Mouse (Mus musculus) kidney, postnatal 10 days (tissue): Measurements from ENCODE around the gene Ubald2.
"Not testable (repeated sequence)": the region's sequence is repeated elsewhere in the genome, so short reads cannot be mapped to it uniquely, and the experiment has no call there.

Experiments used
- DNase-seq: peaks from one replicate; pipeline ENCODE4 v3.0.0; 2021; ENCODE audit warnings: mixed read lengths

Gene Ubald2

DNA sequence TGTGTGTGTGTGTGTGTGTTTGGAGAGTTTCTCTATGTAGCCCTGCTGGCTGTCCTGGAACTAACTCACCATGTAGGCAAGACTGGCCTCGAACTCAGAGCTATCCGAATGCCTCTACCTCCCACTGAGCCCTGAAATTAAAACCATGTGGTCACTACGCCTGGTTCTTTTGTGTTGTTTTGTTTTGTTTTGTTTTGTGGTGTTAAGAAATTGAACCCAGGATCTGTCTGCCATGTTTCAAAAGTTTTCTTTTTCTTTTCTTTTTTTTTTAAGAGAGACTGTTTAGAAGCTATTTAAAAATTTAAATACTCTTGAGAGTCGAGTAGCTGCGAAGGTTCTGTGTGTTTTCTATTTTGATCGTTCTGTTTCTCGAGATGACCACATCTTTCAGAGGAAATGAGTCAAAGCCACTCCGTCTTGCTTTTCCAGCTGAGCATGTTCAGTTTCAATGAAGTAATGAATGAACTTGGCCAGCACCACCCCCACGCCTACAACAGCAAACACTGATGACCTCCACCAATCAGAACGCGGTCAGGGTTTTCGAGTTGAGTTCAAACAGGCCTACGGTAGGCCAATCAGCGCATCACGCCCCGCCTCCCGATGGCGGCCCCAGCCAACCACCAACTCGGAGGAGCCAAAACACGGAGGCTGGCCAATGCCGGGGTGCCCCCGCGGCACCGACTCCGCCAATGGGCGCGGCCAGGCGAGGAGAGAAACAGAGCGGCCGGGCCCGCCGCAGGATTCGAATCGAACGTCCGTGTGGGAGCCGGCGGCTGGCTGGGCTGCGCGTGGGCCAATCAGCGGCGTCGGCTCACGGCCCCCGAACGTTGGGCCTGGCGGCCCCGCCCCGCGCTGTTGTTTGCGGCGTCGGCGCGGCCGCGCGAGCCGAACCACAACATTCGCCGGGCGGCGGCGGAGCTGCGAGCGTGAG is at the start of gene Ubald2:
Ubald2 (plus strand) TSS at position 739 of the 931 bp plus-strand sequence.
- peak; percentile 99 for DNase-seq

DNA sequence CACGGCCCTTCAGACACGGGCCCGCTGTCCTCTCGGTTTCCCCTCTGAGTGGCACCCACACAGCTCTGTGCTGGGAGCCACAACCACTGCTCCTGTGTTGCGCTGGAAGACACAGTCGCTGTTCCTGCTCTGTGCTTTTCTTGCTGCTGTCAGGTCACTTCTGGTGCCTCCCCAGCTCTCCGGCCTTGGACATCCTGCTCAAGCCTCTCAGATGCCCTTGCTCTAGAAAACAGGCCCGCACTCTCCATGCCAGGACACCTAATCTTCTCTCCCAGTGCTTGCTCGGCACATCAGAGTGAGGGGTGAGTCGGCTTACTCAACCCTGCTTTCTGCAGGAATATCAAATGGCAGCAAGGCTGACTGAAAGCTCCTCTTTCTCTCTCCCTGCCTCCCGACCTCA is 49.7 kb upstream of the Ubald2 start:
- DNase-seq, result no peak

DNA sequence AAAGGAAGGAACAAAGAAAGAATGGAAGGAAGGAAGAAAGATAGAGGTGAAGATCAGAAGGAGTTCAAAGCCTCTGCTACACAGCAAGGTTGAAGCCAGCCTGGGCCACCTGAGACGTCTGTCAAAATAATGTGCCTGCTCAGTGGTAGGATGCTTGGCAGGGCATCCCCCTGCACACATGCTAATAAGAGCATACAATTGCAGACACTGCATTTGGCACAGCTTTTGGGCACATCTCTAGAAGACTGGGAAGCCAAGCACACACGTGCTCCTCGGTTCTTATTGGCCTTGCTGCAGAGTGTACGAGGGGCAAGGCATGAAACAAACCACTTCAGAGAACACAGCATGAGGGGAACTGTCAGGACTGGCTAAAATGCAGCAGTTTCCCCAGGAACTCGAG is 47.9 kb upstream of the Ubald2 start:
- no peak for DNase-seq

DNA sequence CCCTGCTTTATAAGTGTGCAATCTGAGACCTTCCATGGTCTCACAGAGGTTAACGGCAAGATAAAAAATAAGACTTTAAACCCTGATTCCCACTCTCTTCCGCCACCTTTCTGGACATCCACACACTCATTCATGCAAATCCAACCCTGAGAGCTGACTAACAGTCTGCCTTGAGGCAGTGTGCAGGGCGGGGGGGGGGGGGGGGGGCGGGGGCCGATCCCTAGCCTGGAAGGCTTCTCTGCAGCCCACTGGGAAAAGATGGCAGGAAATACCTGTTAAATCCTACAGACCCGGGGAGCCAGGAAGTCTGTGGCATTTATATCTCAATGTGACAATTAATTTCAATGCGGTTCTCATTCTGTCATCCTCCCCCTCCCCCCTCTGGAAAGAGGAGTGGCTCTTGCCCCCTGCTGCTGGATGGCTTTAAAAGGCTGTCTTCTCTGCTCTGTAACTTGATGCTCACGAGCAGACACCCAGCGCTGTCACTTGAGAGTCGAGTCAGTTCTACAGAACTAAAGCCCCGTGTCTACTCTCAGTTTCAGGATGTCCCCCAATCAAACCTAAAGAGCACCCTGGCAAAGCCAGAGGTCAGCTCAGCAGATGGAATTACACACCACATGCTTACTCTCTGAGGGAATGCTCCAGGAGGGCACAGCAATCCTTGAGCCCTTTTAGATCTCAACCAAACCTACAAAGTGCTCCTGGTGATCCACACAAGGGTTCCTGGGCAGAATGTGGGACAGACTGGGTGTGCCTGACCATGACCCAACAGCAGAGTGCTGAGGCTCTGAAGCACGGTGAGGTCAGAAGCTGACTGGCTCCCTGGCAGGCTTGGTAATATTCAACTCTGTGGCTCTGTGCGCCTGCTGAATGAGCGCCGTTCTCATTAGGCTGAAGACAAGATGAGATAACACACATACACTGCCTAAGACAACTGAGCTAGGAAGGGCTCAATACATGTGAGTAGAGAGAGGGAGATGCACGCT is 46.5 kb upstream of the Ubald2 start:
- peak; percentile 67 for DNase-seq

DNA sequence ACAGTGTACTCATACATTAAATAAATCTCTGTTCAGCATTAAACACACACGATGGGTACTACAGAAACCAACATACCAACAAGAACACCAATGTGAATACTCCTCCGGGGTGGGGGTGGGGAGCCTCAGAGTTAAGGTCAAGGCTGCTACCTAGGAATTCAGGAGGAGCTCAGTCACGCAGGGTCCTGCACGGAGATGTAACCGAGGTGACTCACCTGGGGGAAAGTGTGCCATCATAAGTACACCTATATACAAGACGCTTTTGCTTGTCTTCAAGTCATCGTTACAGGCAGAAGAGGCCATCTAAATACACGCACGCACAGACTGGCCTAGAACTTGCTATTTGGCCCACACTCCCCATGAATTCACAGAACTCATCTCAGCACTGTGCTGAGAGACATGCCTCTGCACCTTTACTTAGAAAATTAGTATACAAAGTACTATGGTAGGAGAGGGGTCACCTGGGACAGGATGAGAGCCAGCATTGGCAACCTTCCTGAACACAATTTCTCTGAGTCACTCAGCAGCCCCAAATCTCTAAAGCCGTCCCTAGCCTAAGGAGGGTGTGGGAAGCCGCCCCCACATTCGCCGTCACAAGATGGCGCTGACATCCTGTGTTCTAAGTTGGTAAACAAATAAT is 44.9 kb upstream of the Ubald2 start:
- DNase-seq, result peak; percentile 67

DNA sequence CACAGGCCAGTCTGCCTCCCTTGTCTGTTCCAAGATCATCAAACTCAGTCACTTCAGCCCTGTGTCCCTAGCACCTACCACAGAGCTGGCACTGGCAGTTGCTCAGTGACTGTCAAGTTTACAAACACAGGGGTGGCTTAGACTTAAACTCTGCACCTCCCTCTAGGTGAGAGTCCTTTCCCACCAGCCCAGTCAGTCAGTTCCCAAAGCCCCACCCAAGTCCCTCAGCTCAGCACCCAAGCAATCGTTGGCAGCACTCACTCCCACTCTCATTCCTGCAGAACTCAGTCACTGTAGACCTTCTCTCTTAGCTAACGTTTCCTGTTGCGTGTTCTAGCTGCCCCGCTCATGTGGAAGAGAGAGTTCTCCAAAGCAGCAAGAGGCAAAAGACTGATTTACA is 39.1 kb upstream of the Ubald2 start:
- DNase-seq, result no peak

DNA sequence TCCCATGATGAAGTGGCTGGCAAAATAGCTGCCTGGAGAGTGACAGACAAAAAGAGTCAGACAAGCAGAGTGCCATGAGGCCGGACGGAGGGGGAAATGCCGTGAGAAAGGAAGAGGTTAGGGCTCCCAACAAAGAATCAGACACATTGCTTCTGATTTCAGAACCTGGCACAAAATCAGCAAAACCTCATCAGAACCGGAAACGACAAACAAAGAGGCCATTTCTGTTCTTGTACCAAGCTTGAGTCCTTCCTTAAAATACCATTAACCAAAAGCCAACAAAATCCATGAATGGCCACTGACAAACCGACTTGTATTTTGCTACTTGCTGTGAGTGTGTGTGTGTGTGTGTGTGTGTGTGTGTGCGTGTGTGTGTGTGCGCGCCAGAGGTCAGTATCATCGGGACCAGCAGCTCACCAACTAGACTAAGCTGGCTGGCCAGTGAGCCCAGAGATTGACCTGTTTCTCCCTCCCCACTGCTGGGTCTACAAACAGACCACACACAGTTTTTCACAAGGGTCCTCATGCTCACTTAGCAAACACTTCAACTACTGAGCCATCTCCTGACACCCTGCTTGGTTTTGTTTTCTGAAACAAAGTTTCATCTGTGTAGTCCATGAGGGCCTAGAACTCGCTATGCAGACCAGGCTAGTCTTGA is 37.5 kb upstream of the Ubald2 start:
- peak; percentile 33 for DNase-seq

DNA sequence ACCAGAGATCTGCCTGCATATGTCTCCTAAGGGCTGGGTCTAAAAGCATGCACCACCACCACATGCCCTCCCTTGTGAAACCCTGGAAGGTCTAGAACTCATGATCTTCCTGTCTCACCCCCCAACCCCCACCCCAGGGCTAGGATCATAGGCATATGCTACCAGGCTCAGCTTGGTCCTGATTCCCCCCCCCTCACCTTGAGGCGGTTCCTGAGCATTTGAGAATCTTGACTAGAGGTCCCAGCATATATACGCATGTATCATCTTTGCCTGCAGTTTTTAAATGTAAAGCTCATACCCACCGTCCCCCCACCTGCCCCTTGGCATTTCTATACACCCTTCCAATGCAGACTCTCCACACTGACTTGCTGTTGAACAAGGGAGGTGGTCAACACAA is 37.0 kb upstream of the Ubald2 start:
- DNase-seq, result no peak

DNA sequence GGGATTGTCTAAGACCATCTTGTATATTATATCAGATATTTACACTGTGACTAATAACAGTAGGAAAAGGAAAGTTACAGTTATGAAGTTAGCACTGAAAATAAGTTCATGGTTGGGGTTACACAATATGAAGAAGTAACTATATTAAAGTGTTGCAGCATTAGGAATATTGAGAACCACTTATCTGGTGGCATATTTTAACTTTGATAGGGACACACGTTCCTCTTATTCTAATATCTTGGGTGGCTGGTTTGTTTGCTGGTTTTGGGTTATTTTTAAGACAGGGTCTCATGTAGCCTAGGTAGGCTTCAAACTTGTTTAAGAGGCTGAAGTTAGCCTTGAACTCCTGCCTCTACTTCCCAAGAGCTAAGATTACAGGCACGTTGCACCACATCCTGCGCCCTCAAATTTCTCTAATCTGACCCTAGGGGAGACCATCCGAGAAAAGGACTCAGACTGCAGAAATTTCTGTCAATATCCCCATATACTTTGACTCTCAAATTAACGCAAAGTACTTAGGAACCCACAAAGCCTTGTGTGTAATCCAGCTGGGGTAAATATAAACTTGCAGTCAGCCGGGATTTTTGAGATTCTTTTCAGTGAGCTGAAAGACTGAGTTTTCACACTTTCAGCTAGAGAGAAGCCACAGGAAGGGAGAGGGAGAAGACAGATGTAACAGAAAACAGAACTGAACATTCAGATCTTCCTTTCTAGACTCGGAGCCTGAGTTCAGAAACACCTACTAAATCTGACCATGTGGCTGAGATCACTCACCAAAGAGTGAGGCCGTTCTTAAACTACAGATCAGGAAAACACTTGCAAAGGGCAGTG is 36.2 kb upstream of the Ubald2 start:
- DNase-seq, result no peak

DNA sequence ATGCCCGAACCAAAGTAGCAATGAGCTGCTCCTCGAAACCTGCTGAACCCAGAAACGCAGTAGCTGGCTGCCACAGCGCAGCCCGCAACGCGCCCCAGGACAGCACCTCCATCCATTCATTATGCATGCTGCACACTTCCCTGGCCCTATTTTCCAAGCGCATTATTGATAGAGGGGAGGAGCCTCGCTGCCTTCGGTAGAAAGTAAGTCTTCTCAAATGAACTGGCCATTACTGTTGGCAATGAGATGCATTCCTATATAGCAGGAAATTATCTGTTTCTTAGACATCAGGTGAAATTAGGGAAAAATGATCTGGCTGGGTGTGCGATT is 35.6 kb upstream of the Ubald2 start:
- DNase-seq, result no peak

DNA sequence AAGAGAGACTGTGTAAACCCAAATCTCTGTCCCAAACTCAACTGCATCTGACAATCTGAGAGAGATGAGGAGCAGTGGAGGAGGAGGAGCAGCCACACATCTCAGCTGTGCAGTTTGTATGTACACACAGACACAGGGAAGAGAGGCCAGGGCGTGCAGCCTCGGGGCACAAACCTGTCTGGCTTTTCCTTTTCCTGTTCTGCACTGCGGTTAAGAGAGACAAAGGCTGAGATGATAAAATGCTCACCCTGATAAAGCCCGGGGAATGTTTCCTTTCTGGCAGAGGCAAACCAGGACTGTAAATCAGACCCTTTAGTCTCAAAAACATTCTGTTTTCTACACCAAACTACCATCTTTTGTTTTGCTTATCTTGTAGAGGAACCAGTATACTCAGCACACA is 33.3 kb upstream of the Ubald2 start:
- DNase-seq, result peak; percentile 46

DNA sequence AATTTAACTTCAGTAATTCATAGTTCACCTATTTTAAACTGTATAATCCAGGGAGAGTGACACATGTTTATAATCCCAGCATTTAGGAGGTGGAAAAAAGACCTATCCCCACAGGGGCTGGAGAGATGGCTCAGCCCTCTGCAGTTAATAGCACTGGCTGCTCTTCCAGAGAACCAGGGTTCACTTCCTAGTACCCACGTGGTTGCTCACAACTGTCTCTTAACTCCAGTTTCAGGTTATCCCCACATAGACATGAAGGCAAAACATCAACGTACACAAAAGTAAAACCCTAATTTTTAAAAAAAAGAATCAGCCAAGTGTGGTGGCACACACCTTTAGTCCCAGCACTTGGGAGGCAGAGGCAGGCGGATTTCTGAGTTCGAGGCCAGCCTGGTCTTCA is 28.3 kb upstream of the Ubald2 start:
- no peak for DNase-seq

DNA sequence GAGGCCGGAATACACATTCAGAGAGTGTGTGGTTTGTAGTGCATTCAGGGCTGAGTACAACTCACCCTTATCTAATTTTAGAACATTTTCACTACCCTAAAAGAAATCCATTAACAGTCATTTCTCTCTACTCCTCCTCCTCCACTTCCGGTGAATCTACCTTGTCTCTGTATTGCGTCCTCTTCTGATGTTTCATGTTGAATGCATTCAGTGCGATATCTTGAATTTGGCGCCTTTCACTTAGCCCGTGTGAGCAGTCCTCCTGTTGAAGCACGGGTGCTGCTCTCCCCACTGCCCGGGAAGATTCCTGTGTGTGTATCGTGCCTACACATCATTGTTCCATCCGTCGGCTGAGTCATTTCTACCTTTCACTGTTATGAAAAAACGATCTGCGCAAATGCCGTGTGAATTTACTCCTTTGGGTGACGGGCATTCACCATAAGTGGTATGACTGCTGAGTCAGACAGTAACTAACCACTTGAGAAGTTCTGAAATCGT is 27.6 kb upstream of the Ubald2 start:
- no peak for DNase-seq

DNA sequence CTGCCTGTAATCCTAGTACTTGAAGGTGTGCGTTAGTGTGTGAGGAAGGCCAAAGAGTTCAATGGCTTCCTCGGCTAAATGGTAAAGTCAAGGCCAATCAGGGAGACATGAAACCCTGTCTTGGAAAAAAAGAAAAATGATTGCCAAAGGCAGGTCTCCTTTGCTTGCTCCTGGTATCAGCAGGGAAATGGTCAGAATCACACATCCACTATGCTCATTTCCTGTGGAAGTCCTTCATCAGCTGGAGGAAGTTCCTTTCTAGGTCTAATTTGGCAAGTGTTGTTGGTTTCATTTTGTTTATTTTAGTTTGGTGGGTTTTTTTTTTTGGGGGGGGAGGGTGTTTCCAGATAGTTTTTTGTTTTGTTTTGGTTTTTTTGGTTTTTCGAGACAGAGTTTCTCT is 24.9 kb upstream of the Ubald2 start:
- no peak for DNase-seq

DNA sequence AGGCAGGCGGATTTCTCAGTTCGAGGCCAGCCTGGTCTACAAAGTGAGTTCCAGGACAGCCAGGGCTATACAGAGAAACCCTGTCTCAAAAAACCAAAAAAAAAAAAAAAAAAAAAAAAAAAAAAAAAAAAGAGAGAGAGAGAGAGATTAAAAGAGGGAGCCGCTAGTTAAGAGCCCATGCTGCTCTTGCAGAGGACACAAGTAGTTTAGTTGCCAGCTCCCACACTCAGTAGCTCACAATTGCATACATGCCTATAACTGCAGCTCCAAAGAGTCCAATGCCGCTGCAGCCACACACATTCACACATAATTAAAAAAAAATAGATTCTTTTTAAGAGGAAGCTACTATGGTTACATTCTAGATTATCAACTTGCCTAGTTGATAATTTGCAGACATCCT is 23.5 kb upstream of the Ubald2 start:
- not testable (repeated sequence) for DNase-seq

DNA sequence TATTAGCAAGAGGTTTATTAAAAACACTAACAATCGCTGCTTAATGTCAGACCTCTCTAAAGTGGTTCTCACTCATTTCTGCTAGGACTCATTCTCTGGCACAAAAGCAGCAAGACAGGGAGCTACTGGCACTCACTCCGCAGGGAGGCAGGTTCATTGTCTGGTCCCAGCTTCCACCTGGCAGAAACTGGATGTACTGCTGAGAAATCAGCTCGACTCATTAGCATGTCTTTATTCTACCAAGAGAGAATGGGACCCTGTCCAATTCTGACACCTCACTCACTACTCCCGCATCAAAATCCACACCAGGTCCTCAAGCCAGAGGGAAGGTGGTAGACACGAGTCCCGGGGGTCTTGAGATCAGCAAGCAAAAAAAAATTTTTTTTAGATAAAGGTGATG is 22.3 kb upstream of the Ubald2 start:
- no peak for DNase-seq

DNA sequence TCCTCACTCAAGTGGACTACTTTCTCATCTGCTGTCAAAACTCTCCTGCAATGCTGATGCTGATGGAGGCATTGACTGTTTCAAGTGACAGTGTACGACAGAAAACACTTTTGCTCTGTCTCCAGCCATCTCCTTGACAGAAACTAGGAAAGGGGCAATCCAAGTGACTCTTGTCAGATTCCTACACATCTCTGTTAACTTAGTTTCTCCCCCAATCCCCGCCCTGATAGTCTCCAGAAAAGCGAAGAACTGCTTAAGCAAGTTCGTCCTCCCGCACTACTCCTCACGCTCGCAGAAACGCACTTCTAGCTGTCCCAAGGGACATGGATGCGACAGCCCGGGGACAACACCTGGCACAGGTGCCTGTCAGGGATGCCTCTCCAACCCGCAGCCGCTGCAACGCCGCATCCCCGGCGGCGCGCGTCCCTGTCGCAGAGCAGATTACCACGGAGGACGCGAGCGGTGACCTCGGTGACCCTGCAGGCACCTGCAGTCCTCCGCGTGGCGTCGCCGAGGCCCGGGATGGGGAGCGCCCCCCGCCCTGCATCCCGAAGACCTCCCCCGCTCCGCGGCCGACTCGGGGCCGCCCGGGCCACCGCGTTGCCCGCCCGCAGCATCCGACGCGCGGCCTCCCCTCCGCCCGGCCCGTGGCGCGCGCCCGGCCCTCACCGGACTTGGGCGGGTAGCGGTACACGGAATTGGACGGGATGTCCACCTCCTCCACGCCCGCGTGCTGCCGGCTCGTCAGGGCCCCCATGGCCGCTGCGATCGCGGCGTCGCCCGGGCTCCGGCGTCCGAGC is 21.7 kb upstream of the Ubald2 start:
- peak; percentile 55 for DNase-seq

DNA sequence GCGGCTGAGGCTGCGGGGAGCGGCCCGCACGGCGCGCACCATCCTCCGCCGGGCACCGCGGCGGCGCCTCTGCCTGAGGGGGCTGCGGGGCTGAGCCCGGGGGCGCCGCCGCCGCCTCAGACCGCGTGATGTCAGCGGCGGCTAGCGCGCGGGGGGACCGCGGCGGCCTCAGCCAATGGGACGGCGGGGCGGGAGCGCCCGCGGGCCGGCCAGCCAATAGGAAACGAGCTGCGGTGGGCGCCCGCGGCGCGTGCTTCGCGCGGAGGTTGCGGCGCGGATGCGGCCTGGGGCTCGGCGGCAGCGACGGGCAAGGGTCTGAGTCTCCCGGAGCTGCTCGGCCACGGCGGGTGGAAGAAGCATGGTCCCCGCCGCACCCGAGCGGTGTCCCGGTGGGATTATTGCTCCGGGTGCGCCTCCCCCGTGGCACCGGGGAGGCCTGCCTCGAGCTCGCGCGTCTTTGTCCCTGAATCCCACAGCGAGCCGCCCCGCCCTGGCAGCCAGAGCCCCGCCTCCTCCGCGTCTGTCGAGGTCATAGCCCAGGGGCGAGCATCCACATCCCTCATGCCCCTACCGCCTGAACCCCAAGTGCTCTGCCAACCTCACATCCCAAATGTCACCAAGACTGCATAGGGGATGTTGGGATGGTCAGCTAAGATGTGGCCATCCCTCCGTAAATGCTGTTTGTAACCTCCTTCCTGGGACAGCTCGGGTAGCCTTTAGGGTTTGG is 20.8 kb upstream of the Ubald2 start, which contains the start of gene Rnf157:
Rnf157 (minus strand) TSS at position 129 of the 727 bp plus-strand sequence.
- DNase-seq, result peak; percentile 90

DNA sequence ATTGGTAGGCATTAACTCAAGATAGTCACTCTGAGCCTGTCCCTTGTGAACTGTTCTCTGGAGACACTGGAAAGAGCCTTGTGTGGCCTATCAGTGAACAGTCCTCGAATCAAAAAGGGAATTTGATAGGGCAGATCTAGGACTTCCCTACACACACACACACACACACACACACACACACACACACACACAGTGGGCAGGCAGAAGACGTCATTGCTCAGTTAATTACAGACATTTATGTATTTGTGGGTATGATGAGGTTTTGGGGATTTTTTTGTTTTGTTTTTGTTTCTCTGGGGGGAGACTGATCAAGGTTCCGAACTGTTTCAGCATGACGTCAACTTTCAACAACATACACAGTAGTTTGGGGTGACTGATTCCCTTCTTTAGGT is 20.3 kb upstream of the Ubald2 start:
- DNase-seq, result no peak
